ENCODE assay signal across 23 mouse cellular contexts in genomic region chr10:96236777-96237373, GRCm38 (mm10).
DNase-seq lines count a peak whose midpoint lies in the region; TF ChIP-seq lines count a peak whose summit lies in the region.
"Had no signal": no experiment of that assay in that cellular context is flagged by ENCODE, and none has a peak within 500 bp of the region (broad histone marks: within the 10 kb centered on the region; RNA-seq: fewer than 3 reads in every experiment).

No protein-coding gene starts in this region.

- no peaks in the 10 kb centered on the region for H3K27me3 ChIP-seq in C2C12 (ENCODE audit: control insufficient read depth, insufficient read depth, insufficient read length)
- H3K27me3 ChIP-seq in myocyte (ENCODE audit: control insufficient read depth, insufficient read depth, insufficient read length), result no peaks in the 10 kb centered on the region
- no peaks in the 10 kb centered on the region for H3K27me3 ChIP-seq in heart, embryonic 10.5 days (ENCODE audit: insufficient read depth, poor library complexity, severe bottlenecking)
- H3K27me3 ChIP-seq: embryonic facial prominence, embryonic 13.5 days; forebrain, embryonic 15.5 days; hindbrain, embryonic 12.5 days; hindbrain, embryonic 15.5 days; Patski had no signal

- peaks cover 4% of the 10 kb centered on the region for H3K4me1 ChIP-seq in heart, embryonic 10.5 days
- H3K4me1 ChIP-seq: forebrain, embryonic 15.5 days; hindbrain, embryonic 12.5 days; hindbrain, embryonic 15.5 days had no signal

- H3K4me2 ChIP-seq in myocyte (ENCODE audit: low read depth), result peak overlapping the region; percentile 77
- H3K4me2 ChIP-seq: embryonic facial prominence, embryonic 13.5 days; forebrain, embryonic 15.5 days; heart, embryonic 11.5 days; hindbrain, embryonic 12.5 days; hindbrain, embryonic 15.5 days had no signal

- H3K36me3 ChIP-seq in C2C12 (ENCODE audit: control insufficient read depth, insufficient read depth) (no peaks in the 10 kb centered on the region), myocyte (ENCODE audit: control insufficient read depth, insufficient read depth) (no peaks in the 10 kb centered on the region)
- H3K36me3 ChIP-seq in heart, embryonic 10.5 days, result no peaks in the 10 kb centered on the region
- H3K36me3 ChIP-seq: embryonic facial prominence, embryonic 10.5 days; embryonic facial prominence, embryonic 13.5 days; forebrain, embryonic 15.5 days; hindbrain, embryonic 12.5 days; hindbrain, embryonic 15.5 days had no signal

- no peak overlapping the region for H3K27ac ChIP-seq in heart, embryonic 10.5 days
- H3K27ac ChIP-seq: embryonic facial prominence, embryonic 10.5 days; embryonic facial prominence, embryonic 13.5 days; forebrain, embryonic 15.5 days; heart, adult 2 months; hindbrain, embryonic 12.5 days; hindbrain, embryonic 15.5 days had no signal

- no peak for TF ChIP-seq CTCF in C2C12 (IDR thresholded peaks at IDR 0.05; ENCODE audit: control insufficient read depth, insufficient read depth, insufficient read length)

- no peaks in the 10 kb centered on the region for H3K9me3 ChIP-seq in heart, embryonic 10.5 days
- H3K9me3 ChIP-seq: forebrain, embryonic 15.5 days; hindbrain, embryonic 12.5 days; hindbrain, embryonic 15.5 days had no signal

- no peaks in the 10 kb centered on the region for H3K79me3 ChIP-seq in C2C12 (ENCODE audit: low read depth)

- no peak for TF ChIP-seq POLR2A in myocyte (IDR thresholded peaks at IDR 0.05; ENCODE audit: insufficient read length, low read depth)

- H3K4me3 ChIP-seq in C2C12 (ENCODE audit: insufficient read depth, poor library complexity, severe bottlenecking), result no peak overlapping the region
- H3K4me3 ChIP-seq in myocyte, result no peak overlapping the region
- no peak overlapping the region for H3K4me3 ChIP-seq in heart, embryonic 10.5 days
- H3K4me3 ChIP-seq: embryonic facial prominence, embryonic 10.5 days; embryonic facial prominence, embryonic 13.5 days; forebrain, embryonic 15.5 days; heart, adult 2 months; hindbrain, embryonic 12.5 days; hindbrain, embryonic 15.5 days had no signal

- H3ac ChIP-seq in C2C12 (ENCODE audit: control insufficient read depth, insufficient read length, low read depth), result no peak overlapping the region
- H3ac ChIP-seq in myocyte (ENCODE audit: control insufficient read depth, insufficient read length), result no peak overlapping the region

- DNase-seq in 3134 (ENCODE audit: extremely low read depth, insufficient read length, low spot score) (peak; percentile 64), NIH3T3 (ENCODE audit: low read depth) (peak; percentile 81)
- no peak for DNase-seq in heart, embryonic 10.5 days (ENCODE audit: low spot score)
- DNase-seq in embryo, embryonic 11 days, result no peak
- no peak for DNase-seq in frontal cortex, postnatal 25 days (ENCODE audit: low spot score in 2 of 2)
- DNase-seq: adrenal gland, postnatal 10 days; adrenal gland, postnatal 36 days; cerebellum, adult 11 months; cerebellum, adult 2 months; cerebellum, adult 9-11 months; cerebellum, postnatal 25 days; gastrocnemius, postnatal 10 days; gastrocnemius, postnatal 36 days; heart, adult 2 months had no signal

- H3K79me2 ChIP-seq in C2C12 (ENCODE audit: control insufficient read depth, insufficient read depth), result no peaks in the 10 kb centered on the region
- H3K79me2 ChIP-seq in myocyte (ENCODE audit: control insufficient read depth, insufficient read depth), result no peaks in the 10 kb centered on the region

- 85% methylated on average over 6 of the region's 6 CpGs for WGBS in heart, embryonic 10.5 days

TF ChIP-seq in C2C12, 6 proteins besides CTCF, POLR2A, EP300 and RAD21:
- TF ChIP-seq MAX (IDR thresholded peaks at IDR 0.05), result peak; percentile 66
- TF ChIP-seq USF1 (IDR thresholded peaks at IDR 0.05; ENCODE audit: low read depth), result peak; percentile 65
- TF ChIP-seq MYOD1 (IDR thresholded peaks at IDR 0.05; ENCODE audit: control insufficient read depth, insufficient read length, low read depth), result no peak
- TF ChIP-seq CEBPB (IDR thresholded peaks at IDR 0.05; ENCODE audit: low read depth), result peak; percentile 39
- TF ChIP-seq MYOG (IDR thresholded peaks at IDR 0.05; ENCODE audit: control insufficient read depth, extremely low read depth, insufficient read length), result no peak
- peak; percentile 59 for TF ChIP-seq FOSL1 (IDR thresholded peaks at IDR 0.05; ENCODE audit: insufficient read depth, low read length, poor library complexity, severe bottlenecking)

TF ChIP-seq in myocyte, 11 proteins besides CTCF, POLR2A, EP300 and RAD21:
- TF ChIP-seq MAX (IDR thresholded peaks at IDR 0.05; ENCODE audit: low read depth) (no peak), TCF3 (IDR thresholded peaks at IDR 0.05; ENCODE audit: insufficient read length, low read depth) (no peak)

Comparison
In these comparisons a context has a peak if more than half of its experiments do, and no peak if none do; other contexts are left out.
1. DNase-seq: peak in 3134 (single experiment) and NIH3T3 (single experiment); none in heart, embryonic 10.5 days (single experiment), embryo, embryonic 11 days (single experiment) and frontal cortex, postnatal 25 days (0 of 2).